Mouse (Mus musculus) R1 (cell line): ENCODE data around the gene Olfr960.
A peak's percentile ranks its signal among the peaks of the same experiment; 100 is the strongest.

Source experiments
- DNase-seq: peaks from one replicate; pipeline ENCODE4 v3.0.0-alpha.2; 2018; ENCODE audit warnings: low read depth, low spot score

Gene Olfr960

DNA sequence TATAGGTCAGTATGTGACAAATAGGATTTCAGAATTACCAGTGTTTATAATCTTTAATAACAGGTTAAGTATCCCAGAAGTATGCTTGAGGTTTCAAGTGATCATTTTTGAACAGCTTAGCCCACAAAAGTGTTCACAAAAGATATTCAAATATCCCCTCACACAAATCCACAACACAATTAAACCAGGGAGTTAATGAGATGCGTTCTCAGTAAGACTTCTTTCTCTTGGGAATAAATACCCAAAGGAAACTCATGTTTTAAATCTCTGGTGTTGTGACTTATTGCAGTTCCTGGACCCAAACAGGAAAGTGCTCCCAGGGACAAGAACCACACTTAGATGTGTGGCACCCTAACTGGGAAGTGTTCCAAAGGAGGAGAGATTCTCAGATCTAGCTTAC, at the start of gene Olfr960:
Olfr960 (plus strand) TSS at position 301 of the 400 bp plus-strand sequence.
- no peak for DNase-seq

DNA sequence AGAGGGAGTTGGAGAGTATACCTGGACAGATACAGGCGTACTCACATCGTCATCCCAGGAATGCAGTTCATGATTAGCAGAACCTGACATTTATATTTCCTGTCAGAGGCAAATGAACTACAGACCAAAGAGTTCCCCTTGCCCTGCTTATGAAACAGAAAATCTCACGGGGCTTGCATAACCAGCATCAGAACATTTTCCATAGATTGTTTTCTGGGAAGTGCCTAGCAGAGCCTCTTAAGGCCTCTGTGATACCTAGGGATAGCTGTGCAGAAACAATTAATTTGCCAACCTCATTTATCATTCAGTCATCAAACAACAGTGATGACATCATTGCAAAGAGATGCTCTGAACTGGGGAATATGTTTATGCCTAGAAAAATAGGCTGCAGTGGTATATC, 45.7 kb upstream of the Olfr960 start, which contains the start of gene Olfr959:
Olfr959 (minus strand) TSS at position 101 of the 400 bp plus-strand sequence.
- no peak for DNase-seq

DNA sequence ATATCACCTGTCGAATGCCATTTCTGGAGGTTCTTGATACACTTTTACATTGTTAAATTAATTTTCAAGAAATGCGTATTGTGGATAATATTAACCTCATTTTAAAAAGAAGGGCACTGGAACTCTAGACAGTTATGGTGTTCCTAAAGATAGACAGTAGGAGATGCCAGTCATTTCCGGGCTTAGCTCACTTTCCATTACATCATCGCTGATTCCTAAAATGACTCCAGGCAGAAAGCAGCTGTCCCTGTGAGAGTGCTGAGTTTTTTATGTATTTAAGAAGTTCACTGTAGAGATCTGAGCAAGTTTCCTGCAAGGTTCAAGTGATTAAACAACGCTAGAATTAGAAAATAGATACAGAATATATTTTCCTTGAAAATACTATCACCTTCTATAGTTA, 44.1 kb upstream of the Olfr960 start:
- no peak for DNase-seq

DNA sequence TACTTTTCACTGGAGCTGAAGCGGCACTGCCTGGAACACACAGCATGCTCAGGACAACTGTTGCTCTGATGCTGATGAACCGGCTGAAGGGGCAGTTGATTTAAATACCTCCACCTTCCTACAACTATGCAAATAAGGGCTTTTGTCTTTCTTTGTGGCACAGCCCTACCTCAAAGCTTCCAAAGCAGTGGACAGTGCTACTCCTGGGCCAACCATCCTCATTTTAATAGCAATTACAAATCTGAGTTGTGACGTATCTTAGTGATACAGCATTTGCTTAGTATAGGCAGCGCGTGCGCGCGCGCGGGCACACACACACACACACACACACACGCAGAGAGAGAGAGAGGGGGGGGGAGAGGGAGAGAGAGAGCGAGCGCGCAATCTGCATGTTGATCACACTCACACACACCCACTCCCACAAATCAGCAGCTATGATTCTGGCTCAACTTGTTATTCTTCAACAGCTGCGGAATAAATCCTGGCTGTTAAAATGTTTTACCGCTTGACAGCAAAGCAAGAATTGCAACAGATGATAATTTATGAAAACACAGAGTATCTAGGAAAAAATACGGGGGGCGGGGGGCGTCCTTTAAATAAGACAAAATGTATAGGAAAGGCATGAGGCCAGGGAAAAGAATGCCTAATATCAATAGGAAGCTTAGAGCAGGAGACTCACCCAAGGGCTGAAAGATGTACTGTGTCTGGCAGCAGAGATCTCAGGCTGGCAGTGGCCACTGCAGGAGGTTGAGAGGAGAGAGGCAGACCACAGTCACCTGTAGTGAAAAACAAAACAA, 18.4 kb upstream of the Olfr960 start:
- peak; percentile 54 for DNase-seq

DNA sequence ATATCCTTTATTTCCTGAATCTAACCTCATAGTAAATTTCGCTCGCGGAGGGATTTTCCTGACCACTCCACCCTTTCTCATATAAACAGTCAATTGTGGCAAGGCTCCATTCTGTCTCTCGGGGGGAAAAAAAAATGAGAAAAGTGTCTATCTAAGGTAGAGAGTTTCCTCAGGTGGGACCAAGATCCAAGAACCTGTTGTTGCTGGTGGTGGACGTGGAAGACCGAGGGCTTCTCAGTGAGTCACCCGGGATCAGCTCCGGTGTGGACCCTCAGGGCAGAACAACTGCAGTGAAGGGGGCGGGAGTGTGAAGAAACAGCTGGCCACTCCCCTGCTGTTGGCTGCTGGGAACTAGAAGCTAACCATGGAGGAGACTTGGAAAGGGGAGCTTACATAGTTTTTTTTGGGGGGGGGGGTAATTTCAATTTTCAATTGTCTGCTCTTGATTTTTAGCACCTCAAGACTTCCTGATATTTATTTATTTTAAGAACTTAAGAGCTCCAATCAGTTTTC, 17.8 kb upstream of the Olfr960 start:
- peak; percentile 13 for DNase-seq

DNA sequence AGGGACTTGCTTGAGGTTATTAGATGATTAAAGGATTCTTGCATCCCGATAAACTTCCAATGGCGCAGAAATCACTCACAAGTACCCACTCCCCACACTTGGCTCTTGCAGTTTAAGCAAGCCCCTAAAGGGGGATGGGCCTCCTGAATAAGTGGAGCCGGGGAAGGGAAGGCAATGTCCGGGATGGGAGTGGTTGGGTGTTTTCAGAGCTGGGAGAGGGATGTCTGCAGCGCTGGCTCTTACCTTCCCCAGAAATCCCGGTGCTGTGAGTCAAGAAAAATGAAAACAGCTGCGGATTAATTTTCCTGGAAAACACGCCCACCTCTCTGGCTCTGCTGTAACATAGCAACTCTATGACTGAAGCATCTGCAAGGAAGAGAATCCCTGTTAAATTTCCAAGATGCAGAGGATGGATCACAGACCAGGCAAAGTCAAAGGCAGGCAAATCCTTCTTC, 17.1 kb upstream of the Olfr960 start, which contains the start of gene AW551984:
AW551984 (minus strand) TSS at position 405 of the 455 bp plus-strand sequence.
- peak; percentile 30 for DNase-seq

DNA sequence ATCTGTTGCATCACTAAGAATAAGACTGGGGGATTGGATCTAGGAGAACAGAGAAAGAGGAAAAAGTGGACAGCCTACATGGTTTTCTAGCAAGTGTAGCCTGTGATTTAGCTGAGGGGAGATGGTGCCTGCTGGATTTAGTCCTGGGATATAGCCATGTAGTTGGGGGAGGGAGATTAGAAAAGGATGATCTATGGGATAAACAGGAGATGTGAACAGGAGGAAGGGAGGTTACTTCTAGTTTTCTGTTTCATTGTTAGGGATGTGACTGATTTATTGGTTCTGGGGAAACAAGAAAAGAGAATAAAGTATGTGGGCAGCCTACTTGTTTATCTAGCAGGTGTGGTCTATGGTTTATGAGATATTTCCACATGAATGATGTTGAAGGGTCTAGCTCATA, 12.7 kb upstream of the Olfr960 start:
- DNase-seq: no peak

DNA sequence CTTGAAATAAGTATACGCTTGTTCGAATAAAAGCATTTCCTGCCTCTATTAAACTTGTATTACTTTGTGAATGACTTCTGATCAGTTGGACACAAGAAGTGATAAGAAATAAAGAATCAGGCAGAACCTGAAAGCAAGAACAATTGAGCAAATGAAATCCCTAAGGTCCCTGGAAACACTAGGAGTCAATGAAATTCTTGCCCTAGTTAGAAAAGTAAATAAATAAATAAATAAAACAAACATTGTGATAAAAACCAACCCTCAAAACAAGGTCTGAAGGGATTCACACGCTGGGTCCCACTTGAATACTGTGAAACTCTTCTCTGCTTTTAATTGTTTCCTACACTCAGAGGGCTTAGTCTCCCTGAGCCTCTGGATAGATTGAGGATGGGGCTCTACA, 10.8 kb upstream of the Olfr960 start, which contains the start of gene Olfr148:
Olfr148 (plus strand) TSS at position 301 of the 400 bp plus-strand sequence.
- no peak for DNase-seq

DNA sequence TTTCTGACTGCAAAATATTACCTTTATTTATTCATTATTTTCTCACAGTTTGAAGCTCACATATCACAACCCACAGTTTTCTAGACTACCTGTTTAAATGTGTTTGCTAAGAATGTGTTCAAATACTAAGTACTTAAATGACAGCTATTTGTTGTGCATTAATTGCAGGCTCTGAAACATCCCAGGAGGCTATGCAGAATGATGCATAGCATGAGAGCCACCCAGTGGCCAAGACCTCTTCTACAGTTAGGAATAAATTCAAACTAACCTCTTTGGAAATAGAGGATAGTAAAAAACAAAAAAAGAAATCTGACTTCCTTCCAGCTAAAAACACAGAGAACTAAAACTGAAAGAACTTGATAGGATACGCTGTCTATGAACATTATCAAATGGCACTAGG, 9.2 kb upstream of the Olfr960 start:
- peak; percentile 12 for DNase-seq

DNA sequence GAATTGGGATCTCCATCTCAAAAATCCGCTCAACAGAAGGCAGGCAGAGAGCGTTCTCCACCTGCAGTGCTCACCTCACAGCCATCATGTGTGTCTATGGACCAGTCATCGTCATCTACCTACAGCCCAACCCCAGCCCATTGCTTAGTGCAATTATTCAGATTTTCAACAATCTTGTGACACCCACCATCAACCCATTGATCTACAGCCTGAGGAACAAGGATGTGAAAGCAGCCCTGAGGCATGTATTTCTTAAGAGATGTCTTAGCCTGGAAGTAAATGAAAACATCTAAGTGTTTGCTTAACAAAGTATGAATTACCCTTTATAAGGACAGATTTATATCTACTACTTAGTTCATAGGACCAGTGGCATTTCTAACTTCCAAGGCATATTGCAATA, 2.6 kb downstream of the Olfr960 start:
- no peak for DNase-seq

DNA sequence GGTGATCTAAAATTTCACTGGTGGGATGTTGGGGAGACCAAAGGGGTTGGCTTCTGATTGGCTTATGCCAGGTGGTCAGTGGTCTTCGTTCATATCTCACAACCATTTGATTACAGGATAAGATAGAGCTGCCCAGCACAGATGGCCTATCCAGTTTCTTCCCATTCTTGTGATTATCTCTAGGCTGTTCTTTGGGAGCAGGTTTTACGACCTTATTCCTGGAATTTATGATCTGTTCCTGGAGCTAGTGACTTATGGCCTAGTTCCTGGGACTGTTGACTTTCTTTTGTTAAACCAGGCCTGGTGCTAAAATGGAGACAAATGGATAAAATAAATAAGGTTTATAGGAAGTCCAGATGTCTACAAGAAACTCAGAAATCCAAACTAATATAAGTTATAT, 3.5 kb downstream of the Olfr960 start:
- DNase-seq: no peak

DNA sequence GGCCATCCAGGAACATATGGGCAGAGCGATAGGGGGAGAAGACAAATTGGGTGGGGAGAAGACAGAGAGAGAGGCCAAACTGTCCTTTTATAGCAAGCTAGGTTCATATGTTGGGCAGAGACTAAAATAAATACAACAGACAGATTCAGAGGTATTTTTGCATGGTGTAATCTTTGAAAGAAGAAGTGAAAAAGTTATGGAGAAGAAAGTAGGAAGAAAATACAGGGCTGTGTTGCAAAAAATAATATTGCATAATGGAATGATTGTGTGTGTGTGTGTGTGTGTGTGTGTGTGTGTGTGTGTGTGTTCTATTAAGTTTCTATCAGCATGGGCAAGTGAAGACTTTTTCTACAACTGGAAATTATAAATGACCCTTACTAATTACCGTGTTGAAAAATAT, 7.9 kb downstream of the Olfr960 start:
- no peak for DNase-seq

DNA sequence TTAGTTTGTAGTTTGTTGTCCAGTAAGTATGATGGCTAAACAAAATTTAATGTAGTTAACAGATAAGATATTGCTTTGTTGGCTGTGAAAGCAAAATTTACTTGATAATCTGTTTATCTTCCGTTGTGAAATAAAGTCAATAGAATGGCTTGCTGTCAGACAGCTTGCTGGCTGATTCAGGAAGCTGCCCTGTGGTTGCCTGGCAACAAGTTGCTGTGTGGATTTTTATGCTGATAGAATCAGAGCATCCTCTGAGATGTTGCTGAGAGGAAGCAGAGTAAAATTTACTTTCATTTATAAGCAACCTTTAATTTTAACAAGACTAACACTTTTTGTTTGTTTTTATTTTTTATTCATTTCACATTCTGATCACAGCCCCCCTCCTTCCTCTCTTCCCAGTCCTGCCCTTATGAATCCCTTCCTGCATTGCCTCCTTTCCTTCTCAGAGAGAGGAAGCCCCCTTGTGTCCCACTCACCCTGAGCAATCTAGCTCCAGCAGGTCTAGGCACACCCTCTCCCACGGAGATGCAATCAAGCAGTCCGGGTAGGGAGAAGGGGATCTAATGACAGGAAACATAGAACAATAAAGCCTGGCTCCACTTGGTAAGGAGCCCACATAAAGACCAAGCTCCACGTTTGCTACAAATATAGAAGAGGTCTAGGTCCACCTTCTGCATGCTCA, 12.9 kb downstream of the Olfr960 start:
- peak; percentile 15 for DNase-seq

DNA sequence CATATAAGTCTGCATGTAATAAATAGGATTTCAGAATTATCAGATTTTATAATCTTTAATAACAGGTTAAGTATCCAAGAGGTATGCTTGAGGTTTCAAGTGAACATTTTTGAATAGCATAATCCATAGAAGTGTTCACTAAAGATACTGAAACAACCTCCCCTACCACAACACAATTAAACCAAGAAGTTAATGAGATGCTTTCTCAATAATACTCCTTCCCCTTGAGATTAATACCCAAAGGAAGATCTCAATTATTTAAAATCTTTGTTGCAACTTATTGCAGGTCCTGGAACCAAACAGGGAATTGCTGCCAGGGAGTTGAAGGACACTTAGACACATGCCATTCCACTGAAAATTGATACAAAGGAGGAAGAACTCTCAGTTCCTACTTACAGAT, 23.6 kb downstream of the Olfr960 start, which contains the start of gene Olfr961:
Olfr961 (plus strand) TSS at position 301 of the 400 bp plus-strand sequence.
- DNase-seq: no peak

DNA sequence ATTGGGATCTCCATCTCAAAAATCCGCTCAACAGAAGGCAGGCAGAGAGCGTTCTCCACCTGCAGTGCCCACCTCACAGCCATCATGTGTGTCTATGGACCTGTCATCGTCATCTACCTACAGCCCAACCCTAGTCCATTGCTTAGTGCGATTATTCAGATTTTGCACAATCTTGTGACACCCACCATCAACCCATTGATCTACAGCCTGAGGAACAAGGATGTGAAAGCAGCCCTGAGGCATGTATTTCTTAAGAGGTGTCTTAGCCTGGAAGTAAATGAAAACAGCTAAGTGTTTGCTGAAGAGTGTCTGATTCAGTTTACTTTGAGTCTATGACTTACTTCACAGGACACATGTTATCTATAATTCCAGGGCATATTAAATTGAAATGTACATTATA, 26.2 kb downstream of the Olfr960 start:
- no peak for DNase-seq

DNA sequence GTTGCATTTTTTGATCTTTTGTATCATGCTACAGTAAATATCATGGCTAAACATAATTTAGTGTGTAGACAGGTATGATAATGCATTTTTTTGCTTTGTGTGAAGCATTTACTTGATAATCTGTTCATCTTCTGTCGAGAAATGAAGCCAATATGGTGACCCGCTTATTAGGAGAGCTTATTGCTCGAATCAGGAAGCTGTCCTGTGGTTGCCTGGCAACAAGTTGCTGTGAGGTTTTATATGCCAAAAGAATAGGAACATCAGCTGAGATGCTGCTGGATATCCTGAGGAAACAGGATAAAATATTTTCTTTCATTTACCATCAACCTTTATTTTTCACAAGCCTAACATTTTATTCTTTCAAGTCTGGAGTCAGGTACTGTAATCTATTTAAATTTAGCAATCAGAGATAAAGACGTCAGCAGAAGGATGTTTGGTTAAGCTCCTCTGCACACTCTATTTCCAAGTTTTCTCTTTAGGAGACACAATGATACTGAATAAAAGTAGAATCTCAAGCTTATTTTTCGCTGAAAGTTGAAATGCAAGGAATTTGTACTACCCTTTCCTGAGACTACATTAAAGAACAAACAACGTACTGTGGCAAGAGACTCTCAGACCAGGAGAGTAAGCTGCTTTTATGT, 33.7 kb downstream of the Olfr960 start:
- no peak for DNase-seq

DNA sequence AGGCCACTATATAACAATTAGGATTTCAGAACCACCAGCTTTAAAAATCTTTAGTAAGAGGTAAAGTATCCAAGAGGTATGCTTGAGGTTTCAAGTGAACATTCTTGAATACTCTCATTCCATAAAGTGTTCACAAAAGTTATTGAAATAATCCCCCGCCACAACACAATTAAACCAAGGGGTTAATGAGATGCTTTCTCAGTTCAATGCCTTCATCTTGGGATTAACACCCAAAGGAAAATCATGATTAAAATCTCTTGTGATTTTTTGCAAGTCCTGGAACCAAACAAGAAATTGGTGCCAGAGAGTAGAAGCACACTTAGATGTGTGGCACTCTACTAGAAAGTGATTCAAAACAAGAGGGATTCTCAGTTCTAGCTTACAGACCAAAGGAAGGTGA, 45.7 kb downstream of the Olfr960 start, which contains the start of gene Olfr963:
Olfr963 (plus strand) TSS at position 301 of the 400 bp plus-strand sequence.
- DNase-seq: no peak

DNA sequence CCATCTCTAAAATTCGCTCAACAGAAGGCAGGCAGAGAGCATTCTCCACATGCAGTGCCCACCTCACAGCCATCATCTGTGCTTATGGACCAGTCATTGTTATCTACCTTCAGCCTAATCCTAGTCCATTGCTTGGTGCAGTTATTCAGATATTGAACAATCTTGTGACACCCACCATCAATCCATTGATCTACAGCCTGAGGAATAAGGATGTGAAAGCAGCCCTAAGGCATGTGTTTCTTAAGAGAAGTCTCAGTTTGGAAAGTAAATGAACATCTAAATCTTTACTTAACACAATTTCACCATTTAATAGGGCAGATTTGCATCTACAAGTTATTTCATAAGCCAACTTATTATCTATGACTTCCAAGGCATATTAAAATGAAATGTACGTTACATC, 48.5 kb downstream of the Olfr960 start:
- DNase-seq: no peak
